Mouse (Mus musculus) megakaryocyte-erythroid progenitor cell, adult 5 weeks (primary cell): ENCODE results near the gene Srprb. TPM values are rescaled to one million over a fixed set of nuclear protein-coding genes. Genes with fewer than 3 reads are reported as not detected.

Experiments
- polyA plus RNA-seq: library from polyadenylated mRNA; stranded (reverse); fragments of >175 nt; gene quantifications from 2 replicates; pipeline ENCODE4 v1.2.3, GENCODE M21; 2012

Srprb gene
- 31.3 and 33.7 TPM in 2 replicates for polyA plus RNA-seq

GRCm38 (mm10) chr9:103201561-103202260 lies at the start of gene Srprb:
Gene Srprb (minus strand): TSS chr9:103202137.

GRCm38 (mm10) chr9:103230151-103230951 lies 28.4 kb upstream of the Srprb start, which contains the start of the genes Gm20425 and Trf:
Gene Gm20425 (minus strand): TSS chr9:103230307.
Gene Trf (minus strand): TSS chr9:103230444.

Other genes starting within 250 kb of the Srprb start
- gene Slco2a1, start 213.4 kb downstream of the Srprb start, polyA plus RNA-seq = 0.12 TPM in 2 replicates
- gene Rab6b, start 90.3 kb downstream of the Srprb start, polyA plus RNA-seq = 4.4 and 4.6 TPM in 2 replicates
- gene Gm20425, start 28.2 kb upstream of the Srprb start, polyA plus RNA-seq = 1.8 TPM in 1 of 2 replicates, not detected in the other
- gene Trf, start 28.3 kb upstream of the Srprb start, polyA plus RNA-seq = 32.9 and 39.2 TPM in 2 replicates
- gene 1300017J02Rik, start 102.9 kb upstream of the Srprb start, polyA plus RNA-seq = 1.1 and 1.5 TPM in 2 replicates
- 38.4 and 45.0 TPM in 2 replicates for gene Topbp1, start 103.1 kb upstream of the Srprb start, polyA plus RNA-seq
- 223 and 327 TPM in 2 replicates for gene Cdv3, start 163.7 kb upstream of the Srprb start, polyA plus RNA-seq